Mouse (Mus musculus) megakaryocyte progenitor cell, adult 5-6 weeks (primary cell): ENCODE data around the gene Gm28051. TPM values are rescaled to one million over a fixed set of nuclear protein-coding genes. Genes with fewer than 3 reads are reported as not detected.

Experiments
- ATAC-seq: replicated peaks from 2 replicates; pipeline ENCODE4 v1.8.0; 2016; ENCODE audit warnings: mild to moderate bottlenecking, moderate TSS enrichment, inconsistent platforms; ENCODE audit not compliant: poor library complexity
- total RNA-seq, 2 experiments: library from RNA; stranded (forward) in 1 of 2; stranded (reverse) in 1 of 2; fragments of 157-497, 149-512 nt in 1 of 2; fragments of 200-1000 nt in 1 of 2; gene quantifications; 2 replicates each; pipeline versions ENCODE4 v1.2.3 to v1.2.4; 2015 to 2017

Gene Gm28051
- total RNA-seq, 2 experiments from 2014 or later = not detected

DNA sequence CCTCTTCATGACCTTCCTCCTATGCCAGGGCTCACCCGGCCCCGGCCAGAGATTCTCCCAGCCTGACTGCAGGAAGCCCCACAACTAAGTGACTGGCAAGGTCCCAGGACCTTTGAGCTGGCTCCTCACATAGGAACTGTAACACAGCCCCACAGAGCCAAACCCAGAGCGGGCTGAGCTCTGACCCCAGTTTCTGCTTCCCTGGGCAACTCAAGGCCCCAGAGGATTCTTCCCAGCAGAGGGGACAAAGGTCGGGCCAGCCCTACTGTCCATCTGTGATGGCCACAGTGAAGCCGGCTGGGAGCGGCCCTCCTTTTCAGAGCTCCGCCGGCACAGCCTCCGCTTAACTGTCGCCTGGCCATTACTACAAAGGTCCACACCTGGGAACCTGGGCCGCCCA, 66.4 kb downstream of the Gm28051 start:
- ATAC-seq = peak; percentile 11; the same call in 1 of the 2 replicates

DNA sequence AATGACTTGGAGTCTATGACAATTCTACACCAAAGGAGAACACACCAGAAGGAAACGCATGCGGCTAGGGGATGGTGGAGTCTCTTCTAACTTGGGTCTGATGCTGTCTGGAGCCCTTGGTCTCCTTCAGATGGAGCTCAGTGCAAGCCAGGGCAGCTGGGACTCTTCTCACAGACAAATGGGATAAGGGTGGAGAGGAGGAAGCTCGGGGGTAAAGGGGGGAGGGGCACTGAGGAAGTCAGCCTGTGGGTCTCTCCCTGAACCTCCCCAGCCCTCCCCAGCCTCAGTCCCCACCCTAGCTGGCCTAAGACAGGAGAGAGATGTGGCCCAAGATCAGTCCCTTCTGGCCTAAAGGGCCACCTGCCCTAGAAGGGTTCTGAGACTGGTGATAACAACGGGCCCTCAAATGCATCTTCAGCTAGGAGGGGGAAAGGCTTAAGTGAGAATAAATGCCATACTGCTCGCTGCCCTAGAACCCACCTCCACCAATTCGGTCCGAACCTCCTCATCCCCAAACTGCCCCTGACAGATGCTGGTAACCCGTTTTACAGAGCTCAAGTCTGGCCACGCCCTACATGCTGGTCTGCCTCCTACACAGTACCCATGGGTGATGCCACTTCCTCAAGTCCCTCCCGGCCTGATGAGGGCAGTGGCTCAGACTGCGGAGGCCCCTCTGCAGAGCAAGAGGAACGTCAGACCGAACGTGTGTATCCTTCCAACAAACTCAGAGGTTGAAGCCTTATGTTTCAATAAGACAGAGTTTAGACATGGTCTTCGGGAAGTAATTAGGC, 67.6 kb downstream of the Gm28051 start:
- peak; percentile 87 for ATAC-seq

DNA sequence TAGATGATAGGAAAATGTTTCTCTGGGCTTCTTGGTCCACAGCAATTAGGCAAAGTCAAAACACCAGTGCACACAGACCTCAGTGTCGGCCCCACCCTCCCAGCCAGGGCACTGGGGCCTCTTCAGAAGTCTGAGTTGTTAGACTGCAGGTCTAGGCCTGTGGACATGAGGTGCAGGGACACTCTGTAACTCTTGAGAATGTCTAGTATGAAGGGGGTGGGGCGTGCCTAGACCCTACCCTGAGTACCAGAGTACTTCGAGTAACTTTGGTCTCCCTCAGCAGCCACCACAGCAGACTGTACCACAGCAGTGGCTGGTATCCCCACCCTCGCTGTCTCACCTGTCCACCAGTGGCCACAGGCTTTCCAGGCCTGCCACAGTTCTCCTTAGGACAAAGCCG, 71.2 kb downstream of the Gm28051 start:
- ATAC-seq = no peak

DNA sequence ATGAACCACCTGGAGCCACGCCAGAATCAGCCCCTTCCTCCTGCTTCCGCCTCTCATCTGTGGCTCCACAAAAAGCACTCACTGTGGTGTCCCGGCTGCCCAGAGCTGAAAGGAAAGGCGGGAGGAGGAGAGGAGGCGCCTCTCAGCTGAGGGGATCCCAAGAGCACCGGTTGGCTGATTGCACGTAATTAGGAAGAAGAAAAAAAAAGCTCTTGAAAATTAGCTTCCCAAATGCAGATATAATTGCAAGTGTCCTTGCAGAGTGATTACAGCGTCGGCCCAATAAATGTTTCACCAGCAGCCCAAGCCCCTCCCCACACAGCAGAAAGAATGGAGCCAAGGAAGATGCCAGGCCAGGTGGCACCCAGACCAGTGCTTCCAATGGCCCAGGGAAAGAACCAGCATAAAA, 72.0 kb downstream of the Gm28051 start:
- no peak for ATAC-seq

DNA sequence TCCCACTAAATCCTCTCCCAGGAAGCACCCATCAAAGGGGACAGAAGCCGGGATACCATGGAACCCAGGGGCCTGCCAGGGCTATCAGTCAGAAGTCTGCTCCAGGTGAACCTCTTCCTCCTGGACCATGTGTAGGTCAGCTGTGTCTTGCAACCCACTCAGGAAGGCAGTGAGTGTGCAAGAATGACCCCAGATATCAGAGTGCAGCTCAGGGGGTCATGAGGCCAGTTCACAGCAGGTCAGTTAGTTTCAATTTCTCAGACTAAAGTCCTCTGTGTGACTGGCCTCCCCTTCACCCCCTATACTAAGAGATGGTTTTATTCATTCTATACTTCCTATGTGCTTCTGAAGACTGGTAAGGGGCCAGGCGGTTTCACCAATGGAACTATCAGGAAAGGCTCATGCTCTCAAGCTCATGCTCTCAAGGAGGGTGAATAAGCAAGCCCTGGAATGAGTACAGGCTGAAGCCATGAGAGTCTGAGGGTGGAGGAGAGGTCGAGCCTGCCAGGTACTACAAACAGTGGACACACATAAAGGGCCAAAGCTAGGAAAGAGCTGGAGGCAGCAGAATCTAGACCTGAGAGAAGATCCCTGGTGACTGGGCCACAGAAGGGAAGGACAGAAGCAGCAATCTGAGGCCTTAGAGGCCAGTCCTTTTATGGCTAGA, 72.7 kb downstream of the Gm28051 start:
- no peak for ATAC-seq

DNA sequence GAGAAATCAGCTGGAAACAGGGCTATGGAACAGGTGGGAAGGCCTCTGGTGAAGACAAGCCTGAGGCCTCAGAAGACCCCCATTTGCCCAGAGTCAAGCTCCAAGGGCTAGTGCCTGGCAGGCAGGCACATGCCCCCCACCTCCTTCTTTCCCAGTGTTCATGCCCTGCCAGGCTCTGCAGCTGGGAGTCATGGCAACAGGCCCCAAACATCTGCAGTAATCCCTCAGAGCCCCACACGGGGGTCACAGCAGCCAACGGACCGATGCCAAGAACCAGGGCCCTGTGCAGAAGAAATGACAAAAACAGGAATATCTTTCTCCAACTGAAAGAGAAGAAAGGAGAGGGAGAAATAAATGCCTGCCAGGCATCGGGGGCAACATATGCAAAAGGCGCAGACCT, 73.6 kb downstream of the Gm28051 start:
- no peak for ATAC-seq

DNA sequence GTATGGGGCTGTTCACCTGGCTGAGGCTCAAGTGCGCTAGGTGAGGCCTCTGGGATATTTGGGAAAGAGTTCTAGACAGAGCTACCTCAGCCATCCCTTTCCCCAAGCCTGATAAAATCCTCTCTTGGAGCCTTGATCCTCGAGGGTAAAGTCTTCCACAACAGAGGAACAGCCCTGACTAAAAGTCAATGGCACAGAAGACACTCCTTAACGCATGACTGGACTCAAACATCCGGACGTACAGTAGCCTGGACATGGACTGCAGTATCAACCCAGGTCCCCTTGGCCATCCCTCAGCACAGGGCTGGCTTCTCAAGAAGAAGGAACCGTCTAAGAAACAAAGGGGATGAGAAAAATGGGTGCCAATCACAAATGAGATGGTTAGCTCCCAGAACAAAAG, 74.1 kb downstream of the Gm28051 start:
- no peak for ATAC-seq

DNA sequence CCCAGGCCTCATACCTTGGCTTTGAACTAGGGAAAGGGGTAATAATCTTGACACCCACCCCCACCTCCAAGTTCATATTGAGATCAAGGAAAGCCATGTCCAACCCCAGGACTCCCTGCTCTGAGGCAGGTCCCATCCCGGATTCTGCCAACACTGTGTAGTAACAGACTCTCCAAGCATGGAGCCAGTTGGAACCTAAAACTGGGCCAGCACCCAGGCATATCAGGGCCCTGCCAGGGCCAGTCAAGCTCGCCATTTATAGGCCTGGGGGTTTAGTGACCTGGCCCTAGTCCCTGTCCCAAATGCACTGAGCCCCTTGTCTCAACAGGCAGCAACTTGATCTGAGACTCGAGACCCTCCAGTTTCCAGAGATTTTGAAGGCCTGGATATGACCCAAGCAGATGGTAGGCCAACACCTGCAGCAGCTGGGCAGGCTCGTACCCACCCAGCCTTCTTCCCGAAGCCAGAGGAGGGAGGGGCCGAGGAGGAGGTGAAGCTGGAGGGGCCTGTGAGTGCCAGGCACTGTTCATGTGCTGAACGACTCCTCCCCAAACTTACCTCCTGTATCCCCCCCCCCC, 74.8 kb downstream of the Gm28051 start:
- no peak for ATAC-seq

DNA sequence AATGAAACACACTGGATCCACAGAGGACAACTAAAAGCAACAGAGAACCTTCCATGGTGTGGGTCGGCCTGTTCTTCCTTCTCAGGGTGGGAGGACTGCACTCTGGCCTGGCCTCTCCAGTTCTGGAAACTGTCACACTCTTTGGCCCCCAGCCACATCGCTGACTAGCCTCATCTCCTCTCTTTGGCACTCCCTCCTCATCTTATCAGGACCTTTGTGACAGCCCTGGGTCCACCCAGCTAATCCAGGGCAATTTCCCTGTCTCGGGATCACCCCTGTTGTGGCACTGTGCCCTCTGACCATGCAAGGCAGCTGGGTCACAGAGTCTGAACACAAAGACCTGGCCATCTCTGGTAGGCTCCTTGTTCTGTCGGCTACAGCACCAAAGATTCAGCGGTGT, 75.5 kb downstream of the Gm28051 start:
- 0 out of 2 replicates have a peak, but pooled peaks have one; percentile 5 for ATAC-seq

DNA sequence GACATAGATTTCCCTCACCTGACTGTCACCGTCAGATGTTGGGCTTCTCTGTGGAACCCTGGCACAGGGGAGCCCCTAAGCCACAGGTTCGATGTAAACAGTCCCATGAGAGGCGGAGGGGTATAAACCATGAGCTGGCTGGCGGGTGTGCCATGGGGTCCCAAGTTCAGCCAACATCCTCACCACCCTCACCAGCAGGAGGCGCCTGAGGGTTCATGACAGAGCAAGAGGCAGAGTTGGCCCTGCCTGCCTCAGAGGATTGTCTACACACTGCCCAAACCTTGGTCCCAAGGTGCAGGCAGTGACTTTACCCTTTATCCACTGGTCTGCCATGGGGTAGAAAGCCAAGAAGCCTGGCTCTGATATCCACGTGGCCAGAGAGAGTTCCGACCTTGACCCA, 76.0 kb downstream of the Gm28051 start:
- ATAC-seq = peak; percentile 60

DNA sequence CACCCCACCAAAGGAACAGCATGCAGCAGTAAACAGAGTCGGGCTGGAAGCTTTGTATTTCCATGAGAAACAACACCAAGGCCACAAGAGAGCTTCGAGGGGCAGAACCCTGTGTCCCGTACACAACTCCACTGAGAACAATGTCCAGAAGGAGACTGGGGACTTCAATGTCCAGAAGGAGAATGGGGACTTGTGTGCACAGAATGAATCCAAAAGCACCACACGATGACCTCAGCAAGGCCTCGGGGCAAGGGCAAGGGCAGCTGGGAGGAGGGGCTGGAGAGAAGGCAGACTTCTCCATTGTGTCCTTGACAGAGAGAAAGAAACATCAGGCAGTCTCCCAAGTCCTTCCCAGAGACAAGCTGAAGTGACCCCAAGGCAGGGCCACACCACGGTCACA, 78.7 kb downstream of the Gm28051 start:
- no peak for ATAC-seq

DNA sequence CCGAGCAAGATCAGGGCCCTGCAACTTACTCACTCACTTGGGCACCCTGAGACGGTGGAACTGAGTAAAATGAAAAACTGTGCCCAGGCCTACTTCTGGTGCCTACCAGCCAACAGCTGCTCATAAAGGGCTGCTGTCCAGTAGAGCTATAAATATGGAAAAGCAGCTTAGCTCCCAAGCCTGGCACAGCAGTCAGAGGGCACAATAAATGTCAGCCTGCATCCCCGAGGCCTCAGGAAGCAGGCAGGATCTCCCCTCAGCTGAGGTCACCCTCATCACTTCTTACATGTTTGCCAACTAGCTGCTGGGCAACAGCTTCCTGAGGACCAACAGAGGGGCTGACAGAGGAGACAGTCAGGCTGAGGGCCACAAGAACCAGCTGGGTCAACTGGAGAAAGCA, 80.5 kb downstream of the Gm28051 start:
- ATAC-seq = no peak

DNA sequence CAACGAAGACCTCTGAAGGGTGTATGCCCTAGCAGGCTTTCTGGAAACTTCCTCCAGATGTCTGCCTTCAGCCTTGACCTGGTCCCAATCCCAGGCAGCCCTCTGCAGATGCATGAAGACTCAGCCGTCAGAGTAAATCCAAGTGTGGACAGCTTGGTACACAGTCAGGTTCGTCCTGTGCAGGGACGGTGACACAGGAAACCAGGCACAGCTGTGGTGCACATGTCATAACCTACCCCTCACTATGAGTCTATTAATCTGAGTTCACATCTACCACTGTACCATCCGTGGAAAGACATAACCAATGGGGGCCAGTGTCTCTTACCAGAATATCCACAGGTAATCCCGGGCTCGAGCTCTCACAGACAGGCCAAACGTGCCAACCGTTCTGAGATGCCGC, 83.0 kb downstream of the Gm28051 start:
- ATAC-seq = no peak

DNA sequence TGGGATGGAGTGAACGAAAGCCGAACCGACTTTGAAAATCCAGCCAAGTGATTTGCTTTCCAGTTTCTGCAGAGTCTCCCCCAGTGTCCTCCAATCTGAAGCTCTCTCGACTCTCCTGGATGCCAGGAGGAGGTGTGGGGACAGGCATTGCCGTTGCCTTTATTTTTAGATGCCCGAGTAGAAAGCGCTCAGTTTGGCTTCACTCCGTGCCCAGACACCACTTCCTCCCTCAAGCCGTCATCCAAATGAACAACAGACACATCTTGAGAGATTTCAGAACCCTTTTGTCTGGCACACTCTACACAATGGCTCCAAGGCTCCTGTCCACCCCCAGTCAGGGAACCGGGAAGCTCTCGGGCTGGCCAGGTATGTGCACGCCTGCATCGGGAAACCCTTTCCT, 83.4 kb downstream of the Gm28051 start:
- ATAC-seq = no peak

DNA sequence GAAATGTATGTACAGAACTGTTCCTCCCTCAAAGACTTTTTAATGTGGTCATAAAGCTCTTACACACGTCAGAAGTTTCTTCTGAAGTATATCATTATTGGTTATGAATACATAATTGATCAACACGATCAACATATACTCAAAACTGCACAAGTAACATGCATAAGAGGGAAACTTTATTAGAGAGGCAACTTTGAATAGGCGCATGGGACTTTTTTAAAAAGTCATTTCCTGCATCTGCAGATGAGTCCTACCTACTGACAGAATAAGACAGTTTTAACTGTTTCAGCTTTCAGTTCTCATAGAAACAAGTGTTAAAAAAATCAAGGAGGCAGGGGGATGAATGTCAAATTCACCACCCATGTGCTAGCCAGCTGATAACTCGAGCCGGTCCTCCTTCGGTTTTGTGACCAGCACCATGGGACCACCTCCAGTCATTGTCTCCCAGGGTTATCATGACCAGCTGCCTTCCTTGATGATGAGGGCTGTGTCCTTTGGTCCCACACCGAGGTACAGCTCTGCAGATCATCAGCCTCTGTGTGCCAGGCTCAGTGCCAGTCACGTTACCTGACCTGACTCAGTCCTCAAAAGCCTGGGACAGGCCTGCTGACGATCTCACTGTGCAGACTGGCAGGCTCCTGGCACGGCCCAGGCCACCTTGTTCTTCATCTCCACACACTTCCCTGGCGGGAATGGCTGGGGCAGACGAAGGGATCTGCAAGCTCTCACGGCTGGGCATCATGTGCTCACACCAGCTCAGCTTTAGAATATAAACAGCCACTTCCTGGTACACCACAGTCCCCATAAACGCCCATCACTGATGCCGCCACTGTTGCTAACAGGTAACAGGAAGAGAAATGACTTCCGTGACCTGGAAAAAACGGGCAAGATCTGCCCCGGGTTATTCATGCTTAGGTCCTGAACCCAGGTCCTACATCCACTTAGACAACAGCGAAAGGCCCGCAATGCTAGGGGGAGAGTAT, 84.4 kb downstream of the Gm28051 start:
- no peak for ATAC-seq

DNA sequence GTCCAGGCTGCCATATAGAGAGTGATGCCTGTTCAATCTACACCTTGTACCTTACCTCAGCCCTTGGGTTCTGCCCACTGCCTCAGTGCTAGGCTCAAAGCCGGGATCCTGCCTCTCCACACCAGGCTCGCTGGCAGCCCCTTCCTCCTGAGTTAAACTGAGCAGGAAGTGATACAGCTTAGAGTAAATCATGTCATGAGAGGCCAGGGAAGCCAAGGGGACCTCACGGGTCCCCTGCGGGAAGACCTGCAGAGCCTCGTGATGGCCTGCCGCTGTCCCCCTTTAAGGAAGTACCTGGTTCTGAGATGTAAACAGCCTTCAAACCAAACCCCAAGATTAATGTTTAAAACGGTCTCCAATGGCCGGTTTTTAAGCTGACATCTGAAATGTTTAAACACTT, 85.4 kb downstream of the Gm28051 start:
- no peak; the same call in 1 of the 2 replicates for ATAC-seq

DNA sequence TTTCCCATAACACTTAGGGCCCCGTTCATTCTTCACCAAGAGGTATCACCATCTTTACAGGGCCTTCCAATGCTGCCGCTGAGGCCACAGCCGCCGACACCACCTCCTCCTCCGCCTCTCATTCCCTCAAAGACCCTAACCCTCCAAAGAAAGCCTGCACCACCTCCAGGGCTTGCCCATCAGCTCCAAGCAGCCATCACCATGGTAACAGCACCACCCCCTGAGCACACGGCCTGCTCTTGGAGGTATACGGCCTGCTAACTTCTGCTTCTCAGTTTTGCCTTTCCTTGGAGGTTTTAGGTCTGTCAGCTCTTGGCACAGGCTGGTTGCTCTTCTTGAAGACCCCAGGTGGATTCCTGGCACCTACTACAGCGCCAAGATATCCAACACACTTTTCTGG, 86.7 kb downstream of the Gm28051 start:
- ATAC-seq = peak; percentile 44
